Mouse (Mus musculus) pancreas, adult 10 weeks (tissue): ENCODE data around the gene Acyp2. TPM values are rescaled to one million over a fixed set of nuclear protein-coding genes. Genes with fewer than 3 reads are reported as not detected.

Experiments used
- polyA plus RNA-seq: library from polyadenylated mRNA; stranded (reverse); fragments of 350-450 nt; fragmentation: Illumina TruSeq; extraction: RNeasy Lipid Tissue Mini Kit (QIAGEN cat#74804); gene quantifications from one replicate; pipeline ENCODE4 v1.2.3, GENCODE M21; 2015; ENCODE audit warnings: low read depth, low replicate concordance; ENCODE audit not compliant: insufficient read depth

Acyp2 gene
- 3.9 TPM for polyA plus RNA-seq

GRCm38 (mm10) chr11:30649001-30649637, at the start of gene Acyp2:
TSS of gene Acyp2 (minus strand) at chr11:30649587.

DNA sequence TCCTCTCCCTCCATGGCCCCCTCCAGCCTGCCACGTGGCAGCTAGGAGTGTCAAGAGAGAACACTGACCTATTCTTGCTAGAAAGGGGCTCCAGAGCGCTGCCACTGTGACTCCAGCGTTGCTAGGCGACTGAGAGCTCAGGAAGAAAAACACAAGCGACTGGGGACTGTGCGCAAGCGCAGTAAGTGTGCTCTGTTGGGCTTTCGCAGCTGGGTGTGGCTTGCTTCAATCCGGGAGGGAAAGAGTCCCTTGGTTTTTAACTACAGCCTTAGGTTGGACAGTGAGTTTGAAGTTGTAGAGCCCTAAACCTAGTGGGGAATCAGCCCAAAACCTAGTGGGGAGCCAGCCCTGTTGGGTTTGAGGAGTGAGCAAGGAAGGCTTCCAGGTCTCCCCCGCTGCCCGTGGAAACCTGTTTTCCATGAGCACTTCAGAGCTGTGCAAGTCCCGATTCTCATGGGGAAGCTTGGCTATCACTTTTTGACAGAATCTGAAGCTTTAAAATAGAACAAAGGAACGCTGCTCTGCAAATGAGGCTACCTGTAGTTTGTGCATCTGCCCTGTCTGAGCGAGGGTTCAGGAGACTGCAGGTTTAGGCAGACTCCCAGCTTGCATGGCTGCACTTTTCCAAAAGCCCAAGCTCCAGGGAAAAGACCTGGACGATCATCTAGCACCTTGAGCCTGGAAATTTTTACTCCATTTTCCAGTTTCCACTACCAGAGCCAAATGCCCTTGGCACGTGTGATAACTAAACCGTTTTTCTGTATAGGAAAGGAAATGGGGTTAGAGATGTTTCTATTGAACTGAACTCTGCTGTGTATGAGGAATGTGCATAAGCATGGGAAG, 177.4 kb downstream of the Acyp2 start, which contains the start of gene 4930505A04Rik:
TSS of gene 4930505A04Rik (minus strand) at position 77 of the 843 bp plus-strand sequence.

Other genes with a start within 250 kb of the Acyp2 start
- not detected for gene 4930505A04Rik, start 177.8 kb downstream of the Acyp2 start, polyA plus RNA-seq
- gene Psme4, start 122.1 kb upstream of the Acyp2 start, polyA plus RNA-seq = 12.0 TPM
- gene Gpr75, start 235.8 kb upstream of the Acyp2 start, polyA plus RNA-seq = not detected
- gene Asb3, start 235.8 kb upstream of the Acyp2 start, polyA plus RNA-seq = 2.1 TPM